Mouse (Mus musculus) layer of hippocampus, postnatal 36 days (tissue): ENCODE results near the gene Slc1a2. TPM values are rescaled to one million over a fixed set of nuclear protein-coding genes. Genes with fewer than 3 reads are reported as not detected.
A peak's percentile ranks its signal among the peaks of the same experiment; 100 is the strongest.

Source experiments
- DNase-seq, 2 experiments: peaks; one replicate each; pipeline ENCODE4 v3.0.0; 2022
- total RNA-seq, 2 experiments: library from RNA; stranded (reverse); gene quantifications; 2 replicates each; pipeline ENCODE4 v1.2.3; 2021

The Slc1a2 gene
- total RNA-seq, 2 experiments from 2014 or later: 1,671 to 1,869 TPM

- DNase-seq: no peak
These were observed 55.9 kb downstream of the Slc1a2 start for GRCm38 (mm10) chr2:102714320-102714719.

GRCm38 (mm10) chr2:102715754-102716153 is 57.3 kb downstream of the Slc1a2 start:
- no peak for DNase-seq

- no peak for DNase-seq
These were observed 63.4 kb downstream of the Slc1a2 start for GRCm38 (mm10) chr2:102721859-102722258.

DNA sequence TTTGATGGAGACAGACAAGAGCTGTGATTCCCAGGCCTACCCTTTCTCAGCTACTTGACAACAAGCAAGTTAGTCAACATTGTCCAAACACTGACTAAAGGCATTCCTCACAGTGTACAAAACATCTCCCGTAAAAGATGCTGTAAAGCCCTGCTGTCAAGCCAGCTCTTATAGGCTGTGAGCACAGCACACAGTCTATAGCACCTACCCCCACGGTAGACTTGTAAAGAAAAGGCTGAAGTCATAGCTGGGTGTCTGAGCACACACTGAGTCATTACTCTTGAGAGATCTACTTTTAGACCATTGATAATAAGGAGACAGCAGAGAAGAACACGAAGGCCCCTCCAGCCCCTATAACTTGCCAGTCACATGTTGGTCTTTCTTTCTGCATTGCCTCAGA is 66.6 kb downstream of the Slc1a2 start:
- DNase-seq: no peak

DNA sequence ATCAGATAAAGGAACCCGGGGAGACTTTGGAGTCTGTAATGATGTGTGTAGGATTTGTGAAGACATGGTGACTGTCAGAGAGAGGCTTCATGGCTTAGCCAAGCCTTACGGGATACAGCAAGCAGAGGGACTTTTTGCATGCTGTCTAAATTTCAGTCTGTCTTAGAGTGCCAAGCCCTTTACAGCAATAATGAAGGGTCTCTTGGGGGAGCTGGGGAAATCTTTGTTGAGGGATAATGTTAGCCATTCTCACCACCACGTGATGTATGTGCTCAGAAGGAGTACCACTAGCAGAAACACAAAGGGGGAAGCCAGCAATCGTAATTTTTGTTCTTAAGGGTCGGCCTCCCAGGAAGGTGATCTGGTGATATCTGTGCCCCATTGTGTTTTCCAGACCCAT is 71.9 kb downstream of the Slc1a2 start:
- no peak for DNase-seq

DNA sequence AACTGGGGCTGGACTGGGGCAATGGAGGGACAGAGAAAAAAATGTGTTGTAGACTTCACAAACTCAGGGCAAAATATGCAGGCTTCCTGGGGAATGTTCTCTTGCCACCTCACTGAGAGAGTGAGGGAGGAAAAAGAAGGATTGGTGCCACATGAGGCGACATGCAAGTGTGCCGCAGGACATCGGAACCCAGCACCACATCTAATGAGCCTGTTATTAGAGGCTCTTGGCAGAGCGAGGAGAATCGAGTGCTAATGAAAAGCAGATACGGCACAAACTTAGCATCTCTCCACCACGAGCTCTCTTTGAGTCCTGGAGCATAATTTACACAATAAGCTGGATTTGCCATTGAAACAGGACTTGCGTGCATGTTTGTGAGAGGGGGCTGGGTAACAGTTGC is 72.3 kb downstream of the Slc1a2 start:
- no peak for DNase-seq

- no peak for DNase-seq
These were observed 74.7 kb downstream of the Slc1a2 start for GRCm38 (mm10) chr2:102733128-102733527.

GRCm38 (mm10) chr2:102734055-102734454 is 75.6 kb downstream of the Slc1a2 start:
- DNase-seq: no peak

DNA sequence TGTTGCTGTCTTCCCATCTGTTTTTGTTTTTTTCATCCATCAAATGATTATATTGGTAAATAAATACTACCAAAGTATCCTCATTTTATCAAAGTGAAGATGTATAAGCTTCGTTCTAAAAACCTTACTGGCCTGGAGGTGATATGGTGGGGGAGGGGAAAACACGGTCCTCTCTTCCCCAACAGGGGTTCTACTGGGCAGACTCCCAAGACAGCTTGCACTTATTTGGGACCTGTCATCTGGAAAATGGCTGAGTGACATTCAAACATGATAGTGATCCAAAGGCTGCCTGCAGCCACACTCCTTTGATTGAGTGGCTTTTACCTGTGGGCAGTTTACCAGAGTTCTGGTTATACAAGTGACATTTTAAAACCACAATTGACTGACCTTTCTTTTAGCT is 76.6 kb downstream of the Slc1a2 start:
- DNase-seq: no peak

GRCm38 (mm10) chr2:102735811-102736210 is 77.4 kb downstream of the Slc1a2 start:
- no peak for DNase-seq

DNA sequence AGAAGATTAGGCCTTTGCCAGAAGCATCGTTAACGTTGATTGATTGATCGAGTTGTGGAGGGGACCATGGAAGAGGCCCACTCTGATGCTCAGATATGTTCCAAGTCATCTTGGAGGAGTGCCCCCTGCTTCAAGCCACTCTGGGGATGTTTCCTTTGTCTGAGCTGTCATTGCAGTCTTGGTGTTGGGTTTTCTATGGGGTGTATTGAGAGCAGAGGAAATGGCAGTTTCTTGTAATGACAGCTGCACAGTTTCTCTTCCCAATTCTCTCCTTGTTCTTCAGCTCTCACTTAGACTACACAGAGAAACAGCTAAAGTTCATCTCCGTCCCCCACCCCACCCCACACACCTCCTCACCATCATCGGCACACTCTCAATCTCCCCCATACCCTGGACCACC is 78.0 kb downstream of the Slc1a2 start:
- no peak for DNase-seq

DNA sequence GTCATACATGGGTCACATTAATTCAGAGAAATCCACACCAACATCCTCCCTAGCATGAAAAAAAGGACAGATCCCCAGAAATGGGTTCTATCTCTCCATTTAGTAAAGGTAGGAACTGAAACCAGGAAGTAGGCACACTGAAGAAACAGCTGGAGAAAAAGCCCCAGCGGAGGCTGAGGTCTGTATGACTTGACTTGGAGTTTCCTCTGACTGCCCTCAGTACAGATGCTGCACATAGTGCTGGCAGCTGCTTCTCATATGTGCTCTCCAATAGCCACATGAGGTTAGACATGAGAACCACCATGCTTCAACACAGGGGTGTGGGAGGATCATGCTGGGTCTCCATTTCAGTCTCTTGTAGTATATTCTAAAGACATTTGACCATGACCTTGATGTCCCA is 80.4 kb downstream of the Slc1a2 start:
- DNase-seq: no peak

DNA sequence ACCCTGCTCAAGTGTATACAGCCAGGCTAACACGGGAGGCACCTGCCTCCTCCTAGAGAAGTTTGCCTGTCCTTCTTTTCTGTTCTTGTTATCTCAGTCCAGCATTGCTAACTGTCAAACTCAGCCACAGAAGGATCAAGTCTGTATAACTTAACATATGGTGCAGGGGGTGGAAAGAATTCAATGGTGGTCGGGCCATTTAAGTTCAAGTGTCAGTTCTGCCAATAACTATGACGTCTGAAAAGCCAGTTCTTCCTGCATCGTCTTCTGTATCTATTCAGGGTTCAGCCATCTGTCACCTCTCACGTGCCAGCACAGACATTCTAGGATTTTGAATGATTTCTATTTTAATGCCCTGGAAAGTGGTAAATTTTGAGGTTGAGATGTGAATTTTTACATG is 84.2 kb downstream of the Slc1a2 start:
- DNase-seq: no peak

- peak in 1 of 2 experiments; percentile 43 for DNase-seq
These were observed 85.6 kb downstream of the Slc1a2 start for GRCm38 (mm10) chr2:102743918-102744696.

- DNase-seq: no peak
These were observed 86.9 kb downstream of the Slc1a2 start for GRCm38 (mm10) chr2:102745259-102745906.

GRCm38 (mm10) chr2:102747758-102748157 is 89.3 kb downstream of the Slc1a2 start:
- no peak for DNase-seq

- DNase-seq: no peak
These were observed 91.5 kb downstream of the Slc1a2 start for GRCm38 (mm10) chr2:102749926-102750325.

GRCm38 (mm10) chr2:102751846-102752245 is 93.4 kb downstream of the Slc1a2 start:
- no peak for DNase-seq

- no peak for DNase-seq
These were observed 98.9 kb downstream of the Slc1a2 start for GRCm38 (mm10) chr2:102757241-102757860.

GRCm38 (mm10) chr2:102759479-102759878 is 101.0 kb downstream of the Slc1a2 start:
- DNase-seq: no peak

GRCm38 (mm10) chr2:102760284-102761072 is 102.0 kb downstream of the Slc1a2 start:
- DNase-seq: no peak

DNA sequence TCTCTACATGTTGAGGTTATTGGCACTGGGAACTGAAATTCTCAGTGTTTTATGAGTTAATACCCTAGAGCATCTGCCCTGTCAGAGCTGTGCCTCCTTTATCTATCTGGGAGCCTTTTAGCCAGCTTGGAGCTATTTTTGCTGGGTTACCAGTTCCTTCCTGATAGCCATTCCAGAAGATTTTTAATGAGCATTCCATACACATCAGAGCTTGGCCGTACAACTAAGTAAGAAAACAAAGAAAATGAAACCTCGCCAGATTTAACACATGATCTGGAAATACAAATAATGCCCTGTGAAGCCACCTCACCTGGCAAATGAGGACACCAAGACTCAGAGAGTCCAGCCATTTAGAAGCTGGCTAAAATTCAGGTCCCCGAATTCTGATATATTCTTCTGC is 104.7 kb downstream of the Slc1a2 start:
- DNase-seq: no peak

DNA sequence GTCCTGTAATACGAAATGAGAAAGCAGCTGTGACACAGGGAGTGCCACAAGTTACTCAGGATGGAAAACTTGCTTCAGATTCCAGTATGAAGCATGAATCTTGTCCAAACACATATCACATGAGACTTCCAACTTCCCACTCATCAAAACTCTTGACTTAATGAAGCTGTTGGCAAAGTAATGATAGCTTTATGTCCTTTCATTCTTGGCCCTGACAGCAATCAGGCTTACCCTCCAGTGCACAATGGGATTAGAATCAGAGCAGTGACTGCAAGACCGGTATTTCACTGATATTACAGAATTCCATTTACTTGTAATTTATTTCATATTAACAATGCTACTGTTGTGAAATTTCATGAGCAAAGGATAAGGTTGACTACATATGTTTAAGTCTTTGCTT is 105.5 kb downstream of the Slc1a2 start:
- DNase-seq: no peak
